Mouse (Mus musculus) cerebellum, adult 9-11 months (tissue): ENCODE measurements around the gene Aadacl3.

Experiments
- DNase-seq: peaks from one replicate; pipeline ENCODE4 v3.0.0; 2022

Gene Aadacl3

DNA sequence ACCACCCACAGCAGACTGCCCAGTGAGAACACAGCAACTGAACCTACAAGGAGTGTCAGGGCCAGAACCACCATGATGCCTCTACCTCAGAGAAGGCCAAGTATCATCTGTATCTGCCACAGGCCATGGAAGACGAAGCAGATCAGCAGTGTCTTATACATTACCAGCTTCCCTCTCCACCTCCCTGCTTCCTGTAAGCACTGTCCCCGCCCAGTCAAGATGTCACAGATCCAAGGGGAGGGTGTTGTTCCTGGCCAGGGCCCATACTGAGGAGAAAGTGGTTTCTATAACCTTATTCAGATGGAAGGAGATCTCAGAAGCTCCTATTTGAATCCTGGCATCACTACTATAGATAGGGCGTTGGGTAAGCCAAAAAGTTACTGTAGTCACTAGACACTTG is at the start of gene Aadacl3:
Gene Aadacl3, minus strand, starts transcription at position 101 of the 400 bp plus-strand sequence.
- DNase-seq, result no peak

DNA sequence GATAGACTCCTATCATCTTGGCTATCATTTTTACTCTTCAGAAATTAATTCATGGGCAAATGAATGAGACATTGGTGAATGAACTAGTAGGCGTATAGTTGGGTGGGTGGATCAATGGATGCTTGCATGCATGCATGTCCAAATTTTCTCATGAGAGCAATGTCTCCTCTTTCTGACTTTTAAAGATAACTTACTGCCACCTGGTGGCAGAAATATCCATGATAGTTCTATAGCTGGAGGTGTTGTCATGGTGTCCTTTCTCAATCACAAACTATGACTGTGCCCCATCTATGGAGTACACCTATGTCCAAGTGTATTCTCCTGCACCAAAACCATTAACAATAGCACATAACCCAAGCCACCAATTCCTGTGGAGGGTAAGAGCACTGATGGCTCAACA is 43.0 kb upstream of the Aadacl3 start:
- no peak for DNase-seq

DNA sequence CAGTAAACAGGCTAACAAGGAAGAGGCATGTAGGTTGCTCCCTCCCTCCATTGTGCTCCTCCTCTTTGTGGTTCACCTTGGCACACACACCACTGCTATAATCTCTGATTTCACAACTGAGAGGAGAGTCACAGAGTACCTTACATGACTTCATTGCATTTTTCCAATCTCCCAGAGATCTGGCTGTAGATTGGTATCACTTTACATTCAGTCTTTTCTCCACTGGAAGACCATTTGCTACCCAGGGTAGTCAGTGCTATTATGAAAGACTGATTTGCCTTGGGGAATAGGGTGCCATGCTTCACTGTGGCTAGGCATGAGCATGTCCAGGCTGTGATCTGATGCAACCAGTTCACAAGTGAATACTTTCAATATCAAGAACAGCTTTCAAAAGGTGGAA is 29.8 kb upstream of the Aadacl3 start:
- no peak for DNase-seq

DNA sequence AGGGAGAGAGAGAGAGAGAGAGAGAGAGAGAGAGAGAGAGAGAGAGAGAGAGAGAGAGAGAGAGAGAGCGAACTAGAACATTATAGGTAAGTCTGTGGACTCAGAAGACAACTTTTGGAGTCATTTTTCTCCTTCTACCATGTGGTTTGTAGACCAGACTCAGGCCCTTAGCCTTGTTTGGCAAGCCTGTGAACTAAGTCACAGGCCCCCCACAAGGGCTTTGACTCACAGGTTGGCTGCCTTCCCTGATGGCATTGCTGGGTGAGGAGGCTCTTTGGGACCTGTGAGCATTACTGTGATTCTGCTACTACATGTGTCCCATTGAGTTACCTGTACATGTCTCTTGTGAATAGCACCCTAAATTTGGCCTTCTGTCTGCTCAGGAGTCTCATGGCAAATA is 4.5 kb upstream of the Aadacl3 start:
- no peak for DNase-seq

DNA sequence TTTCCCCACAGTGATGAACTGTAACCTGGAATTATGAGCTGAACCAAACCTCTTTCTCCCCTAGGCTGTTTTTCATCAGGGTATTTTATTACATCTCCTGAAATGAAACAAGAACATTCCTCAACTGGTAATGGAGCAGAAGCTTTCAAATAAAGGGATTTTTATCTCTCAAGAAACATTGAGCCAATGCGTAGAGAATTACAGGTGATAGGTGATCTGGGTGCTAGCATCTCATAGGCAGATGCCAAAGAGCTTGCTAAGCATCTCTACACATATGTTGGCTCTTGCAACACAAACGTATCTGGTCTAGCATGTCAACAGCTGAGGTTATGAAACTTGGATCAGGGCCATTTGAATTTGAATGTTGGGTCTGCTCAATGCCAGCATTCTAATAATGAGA is 1.6 kb upstream of the Aadacl3 start:
- DNase-seq, result no peak

DNA sequence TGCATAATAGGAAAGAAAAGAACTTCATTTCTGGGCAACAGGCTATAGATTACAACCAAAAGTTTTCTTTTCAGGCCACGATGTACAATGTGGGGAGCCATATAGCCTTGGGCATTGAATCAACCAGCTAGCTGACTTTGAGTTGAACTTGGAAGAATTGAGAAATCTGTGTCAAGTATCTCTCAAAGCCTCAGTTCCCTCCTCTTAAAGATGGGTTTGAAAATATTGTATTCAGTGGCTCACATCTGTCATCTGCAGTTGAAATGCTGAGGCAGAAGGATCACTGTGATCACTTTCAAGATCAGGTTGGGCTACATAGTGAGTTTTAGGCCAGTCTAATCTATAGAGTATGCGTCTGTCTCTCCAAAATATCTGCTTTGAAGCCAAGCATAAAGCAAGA is 10.3 kb downstream of the Aadacl3 start, which contains the start of gene Gm9944:
Gene Gm9944, minus strand, starts transcription at position 101 of the 400 bp plus-strand sequence.
- no peak for DNase-seq

DNA sequence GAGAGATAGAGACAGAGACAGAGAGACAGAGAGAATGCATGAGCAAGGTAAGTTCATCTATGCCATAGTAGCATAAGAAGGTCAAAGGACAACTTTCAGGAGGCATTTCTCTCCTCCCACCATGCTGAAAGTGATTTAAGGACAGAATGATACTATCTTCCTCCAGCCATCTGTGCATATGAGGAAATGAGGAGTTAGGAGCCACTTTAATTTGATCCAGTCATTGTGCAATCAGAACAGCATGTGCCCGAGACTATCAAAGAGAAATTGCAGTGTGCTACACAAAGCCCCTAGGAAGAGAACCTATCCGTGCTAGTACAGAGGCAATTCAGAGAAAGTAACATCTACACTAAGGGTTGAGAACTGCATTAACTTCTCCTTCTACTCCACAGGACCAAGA is 15.0 kb downstream of the Aadacl3 start:
- DNase-seq, result no peak

DNA sequence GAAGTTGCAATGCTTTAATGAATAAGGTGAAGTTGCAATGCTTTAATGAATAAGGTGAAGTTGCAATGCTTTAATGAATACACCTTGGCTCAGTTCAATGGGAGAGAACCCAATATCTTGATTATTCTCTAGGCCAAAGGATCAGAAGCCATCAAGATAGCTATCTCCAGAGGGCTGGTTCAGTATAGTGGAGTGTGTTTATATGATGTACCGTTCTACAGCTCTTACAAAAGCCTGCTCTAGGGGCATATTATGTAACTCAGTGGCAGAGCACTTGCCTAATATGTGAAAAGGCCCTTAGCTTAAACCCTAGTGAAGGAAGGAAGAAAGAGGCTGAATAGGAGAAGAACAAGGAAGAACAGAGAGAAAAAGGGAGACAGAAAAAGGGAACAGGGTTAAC is 22.0 kb downstream of the Aadacl3 start:
- DNase-seq, result no peak

DNA sequence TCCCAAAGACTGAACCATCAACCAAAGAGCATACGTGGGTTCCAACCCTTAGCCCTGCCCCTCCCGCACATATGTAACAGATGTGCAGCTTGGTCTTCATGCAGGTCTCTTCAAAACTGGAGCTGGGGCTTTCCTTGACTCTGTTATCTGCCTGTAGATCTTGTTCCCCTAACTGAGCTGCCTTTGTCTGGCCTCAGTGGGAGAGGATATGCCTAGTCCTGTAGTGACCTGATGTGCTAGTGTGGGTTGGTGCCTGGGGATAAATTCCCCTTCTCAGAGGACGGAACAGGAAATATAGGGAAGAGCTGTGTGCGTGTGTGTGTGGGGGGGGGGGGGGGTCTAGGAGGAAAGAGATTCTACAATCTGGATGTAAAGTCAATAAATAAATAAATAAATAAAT is 22.5 kb downstream of the Aadacl3 start:
- DNase-seq, result no peak

DNA sequence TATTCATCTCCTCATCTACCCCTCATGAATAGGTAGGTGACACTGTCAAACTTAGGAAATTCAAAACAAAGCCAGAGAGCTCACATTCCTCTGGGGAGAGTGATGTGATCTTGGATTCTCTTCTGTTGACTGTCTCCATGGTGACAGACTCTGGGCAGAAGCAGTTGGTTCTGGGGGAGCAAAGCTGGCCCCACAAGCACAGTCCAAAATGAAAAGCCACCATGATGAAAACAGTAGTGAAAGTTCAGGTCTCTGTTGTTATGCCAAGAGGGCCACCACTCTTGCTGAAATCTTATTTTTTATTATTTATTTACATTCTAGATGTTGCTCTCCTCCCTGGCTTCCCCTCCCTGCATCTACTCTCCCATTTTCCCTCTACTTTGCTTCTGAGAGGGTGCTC is 24.9 kb downstream of the Aadacl3 start, which contains the start of gene 1700012P22Rik:
Gene 1700012P22Rik, minus strand, starts transcription at position 101 of the 400 bp plus-strand sequence.
- no peak for DNase-seq

DNA sequence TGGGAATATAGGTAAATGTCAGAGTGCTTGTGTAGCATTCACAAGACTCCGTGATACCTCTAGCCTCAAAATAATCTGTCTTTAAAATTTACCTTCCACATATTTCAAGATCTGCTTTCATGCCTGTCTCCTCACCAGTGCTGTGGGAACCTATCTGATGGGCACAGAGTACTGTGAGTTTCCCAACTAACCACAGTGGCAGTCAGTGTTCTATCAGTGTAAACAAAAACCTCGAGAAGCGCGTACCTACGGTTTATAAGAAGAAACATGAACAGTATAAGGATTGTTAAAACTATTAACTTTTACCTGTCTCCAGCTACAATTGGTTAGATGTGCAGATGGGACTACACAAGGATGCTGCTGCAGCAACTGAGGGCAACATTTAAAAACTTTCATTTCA is 30.3 kb downstream of the Aadacl3 start:
- DNase-seq, result no peak

DNA sequence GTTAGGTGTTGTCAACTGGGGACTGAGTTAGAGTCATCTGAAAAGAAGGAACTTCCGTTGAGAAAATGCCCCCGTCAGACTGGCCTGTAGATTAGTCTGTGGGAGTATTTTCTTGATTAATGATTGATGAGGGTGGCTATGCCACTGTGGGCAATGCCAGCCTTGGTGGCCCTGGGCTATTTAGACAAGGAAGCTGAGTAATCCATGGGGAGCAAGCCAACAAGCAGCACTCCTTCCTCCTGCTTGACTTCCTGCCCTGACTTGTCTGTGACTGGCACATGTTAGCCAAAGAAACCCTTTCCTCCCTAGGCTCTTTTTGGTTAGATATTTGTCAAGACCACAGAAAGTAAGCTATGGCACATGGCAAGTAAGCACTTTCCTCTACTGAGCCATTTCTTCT is 32.8 kb downstream of the Aadacl3 start:
- no peak for DNase-seq

DNA sequence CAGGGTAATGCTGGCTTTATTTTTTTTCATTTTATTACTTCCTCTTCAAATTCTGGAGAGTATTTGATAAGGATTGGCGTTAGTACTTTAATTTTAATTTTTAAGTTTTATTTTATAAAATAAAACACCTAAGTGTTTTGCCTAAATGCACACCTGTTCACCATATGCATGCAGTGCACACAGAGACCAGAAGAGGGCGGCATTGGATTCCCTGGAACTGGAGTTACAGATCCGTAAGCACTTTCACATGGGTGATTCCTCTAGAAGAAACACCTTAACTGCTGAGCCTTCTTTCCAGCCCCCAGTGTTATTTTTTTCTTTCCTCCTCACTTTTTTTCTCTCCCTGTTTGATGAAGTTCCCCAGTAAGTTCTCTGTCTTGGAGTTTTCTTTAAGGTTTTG is 34.7 kb downstream of the Aadacl3 start:
- no peak for DNase-seq

DNA sequence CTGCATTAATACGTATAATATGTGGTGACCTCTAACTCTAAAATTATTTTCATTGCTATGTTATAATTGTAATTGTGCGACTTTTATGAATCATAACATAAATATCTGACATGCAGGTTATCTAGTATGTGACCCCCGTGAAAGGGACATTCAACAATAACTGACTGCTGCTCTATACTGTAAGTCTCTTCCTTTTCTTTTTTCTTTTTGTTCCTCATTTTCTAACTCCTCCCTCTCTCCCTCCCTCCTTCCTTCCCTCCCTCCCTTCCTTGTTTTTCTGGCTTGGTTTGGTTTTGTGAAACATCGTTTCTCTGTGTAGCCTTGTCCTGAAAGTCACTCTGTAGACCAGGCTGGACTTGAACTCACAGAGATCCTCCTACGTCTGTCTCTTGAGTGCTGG is 39.0 kb downstream of the Aadacl3 start:
- DNase-seq, result no peak

DNA sequence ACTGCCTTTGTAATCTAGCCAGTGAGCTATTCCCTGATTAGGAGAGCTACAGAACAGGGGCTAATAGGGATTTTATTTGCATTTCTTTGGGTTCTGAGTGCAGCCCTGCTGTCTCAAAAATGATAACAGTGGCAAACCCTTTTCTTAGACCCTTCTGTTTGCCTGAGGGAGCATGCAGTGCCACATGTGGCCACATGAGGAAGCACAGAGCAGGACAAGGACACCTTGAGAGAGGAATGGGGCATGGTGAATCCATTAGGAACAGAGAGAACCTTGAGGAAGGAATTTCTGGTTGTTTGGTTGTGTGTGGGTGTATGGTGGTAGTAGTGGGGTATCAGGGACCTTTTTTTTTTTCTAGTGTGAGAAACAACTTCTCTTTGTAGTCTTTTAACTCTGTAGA is 42.9 kb downstream of the Aadacl3 start:
- no peak for DNase-seq

DNA sequence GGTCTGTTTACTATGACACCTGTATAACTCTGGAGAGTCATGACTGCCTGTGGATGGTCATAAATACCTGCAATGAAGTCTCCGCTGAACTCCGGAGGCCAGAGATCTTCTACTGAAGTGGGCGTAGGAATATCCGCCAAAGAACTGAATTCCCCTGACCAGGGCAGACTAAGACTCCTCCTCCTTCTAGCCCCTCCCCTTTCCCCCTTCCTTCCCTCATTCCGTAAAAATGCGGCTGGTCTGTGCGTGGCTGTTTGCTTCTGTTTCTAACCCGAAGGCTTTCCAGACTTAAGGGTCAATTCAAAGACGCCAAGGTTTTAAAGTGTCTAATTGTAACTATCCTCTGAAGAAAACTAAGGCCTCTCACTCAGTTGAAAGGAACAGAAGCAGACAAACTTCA is 55.3 kb downstream of the Aadacl3 start, which contains the start of gene Pramef12:
Gene Pramef12, minus strand, starts transcription at position 175 of the 400 bp plus-strand sequence.
- no peak for DNase-seq

DNA sequence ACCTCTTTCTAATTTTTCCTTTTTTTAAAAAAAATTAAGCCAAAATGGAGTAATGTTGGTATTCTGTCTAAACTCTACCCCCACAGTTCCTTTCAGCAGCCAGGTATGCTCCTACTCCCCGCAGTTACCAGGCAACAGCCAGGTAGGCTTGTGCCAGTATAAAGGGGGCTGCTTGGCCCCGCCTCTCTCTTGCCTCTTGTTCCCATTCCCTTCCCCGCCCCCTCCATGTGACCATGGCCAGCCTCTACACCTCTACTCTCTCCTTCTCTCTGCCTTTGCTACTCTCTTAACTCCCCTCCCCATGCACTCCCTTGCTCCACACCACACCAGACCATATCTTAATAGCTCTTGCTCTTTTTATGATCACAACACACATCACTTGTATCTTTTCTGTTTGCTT is 57.3 kb downstream of the Aadacl3 start:
- no peak for DNase-seq

DNA sequence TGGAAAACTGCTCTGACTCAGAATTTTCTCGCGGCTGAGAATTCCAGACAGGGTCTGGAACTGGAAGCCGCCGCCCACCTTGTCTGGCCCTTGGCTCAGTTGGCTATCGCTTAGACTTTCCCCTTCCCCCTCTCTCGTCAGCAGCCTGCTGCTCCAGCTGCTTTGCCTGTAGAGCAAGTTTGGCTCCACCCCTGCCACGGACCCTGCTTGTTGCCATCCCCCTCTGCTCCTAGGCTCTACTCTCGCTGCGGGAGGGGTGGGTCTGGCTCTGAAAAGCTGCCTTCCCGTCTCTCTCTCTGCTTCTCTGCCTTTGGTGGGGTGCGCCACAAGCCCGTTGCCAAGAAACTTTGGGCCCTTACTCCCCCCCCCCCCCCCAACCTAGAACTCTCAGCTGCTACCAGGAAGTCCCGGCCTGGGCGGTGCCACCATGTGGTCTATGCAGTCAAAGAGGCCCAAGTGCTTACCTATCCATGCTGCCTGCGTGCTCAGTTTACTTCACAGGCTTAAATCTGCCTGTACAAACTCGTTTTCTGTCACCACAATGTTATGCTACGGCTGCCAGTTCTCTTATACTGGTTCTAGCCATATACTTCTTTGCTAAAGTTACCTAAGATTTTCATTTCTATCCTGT is 59.0 kb downstream of the Aadacl3 start:
- DNase-seq, result no peak
